Mouse (Mus musculus): Measurements from ENCODE around the gene Rhob. TPM values are rescaled to one million over a fixed set of nuclear protein-coding genes. Genes with fewer than 3 reads are reported as not detected.
"Not testable (repeated sequence)": the region's sequence is repeated elsewhere in the genome, so short reads cannot be mapped to it uniquely, and the experiment has no call there.

Gene Rhob
- total RNA-seq, 2 experiments from 2014 or later: 250 TPM

- no peak for DNase-seq (ENCODE audit: low spot score in 2 of 2)
These were observed 24.9 kb downstream of the Rhob start for GRCm38 (mm10) chr12:8474836-8475387.

GRCm38 (mm10) chr12:8472591-8473358 is 27.0 kb downstream of the Rhob start:
- no peak for DNase-seq (ENCODE audit: low spot score in 2 of 2)

- no peak for DNase-seq (ENCODE audit: low spot score in 2 of 2)
These were observed 27.8 kb downstream of the Rhob start for GRCm38 (mm10) chr12:8472051-8472450.

- DNase-seq (ENCODE audit: low spot score in 2 of 2): peak; percentile 55 to 73
These were observed 28.8 kb downstream of the Rhob start for GRCm38 (mm10) chr12:8470962-8471361.

GRCm38 (mm10) chr12:8469742-8470494 is 29.9 kb downstream of the Rhob start:
- DNase-seq (ENCODE audit: low spot score in 2 of 2): no peak

- DNase-seq (ENCODE audit: low spot score in 2 of 2): no peak
These were observed 31.5 kb downstream of the Rhob start for GRCm38 (mm10) chr12:8468221-8468865.

GRCm38 (mm10) chr12:8467029-8467924 is 32.5 kb downstream of the Rhob start:
- DNase-seq (ENCODE audit: low spot score in 2 of 2): peak; percentile 70 to 83

- DNase-seq (ENCODE audit: low spot score in 2 of 2): no peak
These were observed 34.1 kb downstream of the Rhob start for GRCm38 (mm10) chr12:8465680-8466079.

- peak; percentile 37 to 67 for DNase-seq (ENCODE audit: low spot score in 2 of 2)
These were observed 34.8 kb downstream of the Rhob start for GRCm38 (mm10) chr12:8464961-8465360.

GRCm38 (mm10) chr12:8463599-8464160 is 36.1 kb downstream of the Rhob start:
- DNase-seq (ENCODE audit: low spot score in 2 of 2): no peak

GRCm38 (mm10) chr12:8462533-8462932 is 37.3 kb downstream of the Rhob start:
- DNase-seq (ENCODE audit: low spot score in 2 of 2): no peak

- DNase-seq (ENCODE audit: low spot score in 2 of 2): not testable (repeated sequence)
These were observed 38.2 kb downstream of the Rhob start for GRCm38 (mm10) chr12:8461575-8461974.

GRCm38 (mm10) chr12:8458400-8458799 is 41.4 kb downstream of the Rhob start:
- DNase-seq (ENCODE audit: low spot score in 2 of 2): no peak

GRCm38 (mm10) chr12:8457052-8457451 is 42.8 kb downstream of the Rhob start:
- no peak for DNase-seq (ENCODE audit: low spot score in 2 of 2)

- DNase-seq (ENCODE audit: low spot score in 2 of 2): no peak
These were observed 44.8 kb downstream of the Rhob start for GRCm38 (mm10) chr12:8455046-8455445.

- peak in 1 of 2 experiments; percentile 57 for DNase-seq (ENCODE audit: low spot score in 2 of 2)
These were observed 45.3 kb downstream of the Rhob start for GRCm38 (mm10) chr12:8454487-8454886.

- DNase-seq (ENCODE audit: low spot score in 2 of 2): peak in 1 of 2 experiments; percentile 26
These were observed 46.8 kb downstream of the Rhob start for GRCm38 (mm10) chr12:8452766-8453621.

GRCm38 (mm10) chr12:8451571-8452485 is 48.0 kb downstream of the Rhob start:
- no peak for DNase-seq (ENCODE audit: low spot score in 2 of 2)
